Mouse (Mus musculus) mouse trophoblast stem cell (cell line): ENCODE data around the gene Lpin2.

Source experiments
- in situ Hi-C, 2 experiments: fragments of 300-500 bp; cut with MseI, MboI; formaldehyde crosslinking; loops; 2 replicates in 1 of 2; 3 replicates in 1 of 2; pipeline ENCODE4 v1.15.1; 2025

Lpin2 gene

GRCm38 (mm10) chr17:71294570-71294969 is 112.2 kb downstream of the Lpin2 start:
- in situ Hi-C loops, result no loop called here
